Mouse (Mus musculus) bone marrow macrophage, adult 2 months (primary cell): ENCODE data around the gene Coq6.

ENCODE experiments used
- CTCF ChIP-seq: IDR thresholded peaks from 2 replicates; pipeline ENCODE4 v1.5.1; 2012; ENCODE audit warnings: low read depth, mild to moderate bottlenecking, low read length, moderate library complexity
- POLR2A ChIP-seq: IDR thresholded peaks from 2 replicates; pipeline ENCODE4 v1.6.1; 2012; ENCODE audit warnings: mild to moderate bottlenecking, low read depth, low read length, borderline replicate concordance

GRCm38 (mm10) chr12:84373831-84374481 is 12.5 kb downstream of the Coq6 start:
- TF ChIP-seq CTCF (no peak), POLR2A (no peak)
